Mouse (Mus musculus): ENCODE measurements around the gene Stox2. TPM values are rescaled to one million over a fixed set of nuclear protein-coding genes. Genes with fewer than 3 reads are reported as not detected.
"Not testable (repeated sequence)": the region's sequence is repeated elsewhere in the genome, so short reads cannot be mapped to it uniquely, and the experiment has no call there.

Stox2 gene
- polyA plus RNA-seq, 1 experiment from 2014 or later = 24.5 TPM

DNA sequence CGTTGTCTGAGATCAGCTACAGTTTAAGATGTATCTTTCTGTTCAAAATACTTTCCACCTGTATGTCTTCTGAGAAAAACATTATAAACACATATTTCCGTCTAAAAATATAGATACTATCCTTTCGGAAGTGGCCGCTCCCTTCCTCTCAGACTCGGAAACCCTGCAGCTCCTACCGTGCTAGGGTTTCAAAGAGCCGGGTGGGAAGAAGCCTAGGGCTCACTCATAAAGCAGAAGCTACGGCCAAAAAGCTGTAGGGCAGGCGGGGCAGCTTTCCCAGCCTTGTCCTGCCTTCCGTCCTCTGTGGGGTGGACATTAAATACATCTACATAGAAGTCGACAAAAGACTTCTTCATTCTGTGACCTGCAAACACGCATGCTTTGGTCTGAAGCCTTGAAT is 6.9 kb downstream of the Stox2 start:
- H3K9ac ChIP-seq (replicated peaks) = no peak overlapping the region
- no peak overlapping the region for H3K4me3 ChIP-seq (replicated peaks)
- H3K4me2 ChIP-seq = no peak overlapping the region
- H3K4me1 ChIP-seq (replicated peaks) = no peaks in the 10 kb centered on the region
- H3K36me3 ChIP-seq = no peaks in the 10 kb centered on the region
- no peaks in the 10 kb centered on the region for H3K27me3 ChIP-seq
- H3K9me3 ChIP-seq = no peaks in the 10 kb centered on the region
- ATAC-seq (ENCODE audit: insufficient number of reproducible peaks, insufficient read depth, low FRiP score, low TSS enrichment, low read depth) = no peak
- 70% methylated on average over 12 of the region's 12 CpGs for WGBS
- no peak overlapping the region for H3K27ac ChIP-seq

DNA sequence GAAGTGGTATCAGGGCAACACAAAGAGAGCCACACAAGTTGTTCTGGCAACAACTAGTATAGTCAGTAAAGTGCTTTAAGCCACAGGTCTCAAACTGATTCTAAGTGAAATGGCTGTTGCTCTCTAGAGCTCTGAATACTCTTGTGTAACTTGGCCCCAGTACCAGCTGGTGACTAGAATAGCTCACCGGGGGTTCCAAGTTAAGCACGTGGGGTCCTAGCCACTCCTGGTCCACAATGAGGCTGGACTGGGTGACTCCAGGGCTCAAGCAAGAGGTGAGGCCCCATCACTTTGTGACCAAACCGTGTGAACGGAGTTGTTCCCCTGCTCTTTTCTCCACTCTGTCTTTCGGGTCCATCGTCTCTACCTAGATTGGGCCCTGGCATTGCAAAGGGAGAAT is 8.2 kb downstream of the Stox2 start:
- Histone ChIP-seq H3K9ac (replicated peaks) (no peak overlapping the region), H3K4me2 (no peak overlapping the region), H3K27me3 (no peaks in the 10 kb centered on the region), H3K27ac (no peak overlapping the region), H3K4me3 (replicated peaks) (no peak overlapping the region), H3K4me1 (replicated peaks) (no peaks in the 10 kb centered on the region), H3K36me3 (no peaks in the 10 kb centered on the region), H3K9me3 (no peaks in the 10 kb centered on the region)
- 88% methylated on average over 6 of the region's 6 CpGs for WGBS
- ATAC-seq (ENCODE audit: insufficient number of reproducible peaks, insufficient read depth, low FRiP score, low TSS enrichment, low read depth) = no peak

DNA sequence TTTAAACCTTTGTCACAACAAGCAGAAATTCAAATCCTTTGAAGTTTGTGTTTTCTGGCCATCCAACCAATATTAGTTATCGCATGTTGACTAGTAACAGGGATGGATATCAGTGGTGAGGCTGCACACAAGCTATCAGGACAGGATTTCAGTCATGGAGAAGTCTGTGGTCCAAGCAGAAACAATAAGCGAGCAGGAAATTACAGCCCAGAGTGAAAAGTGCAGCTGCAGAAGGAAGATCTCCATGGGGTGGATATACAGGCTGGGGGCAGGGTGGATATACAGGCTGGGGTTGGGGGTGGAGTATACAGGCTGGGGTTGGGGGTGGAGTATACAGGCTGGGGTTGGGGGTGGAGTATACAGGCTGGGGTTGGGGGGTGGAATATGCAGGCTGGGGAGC is 10.3 kb downstream of the Stox2 start:
- ATAC-seq (ENCODE audit: insufficient number of reproducible peaks, insufficient read depth, low FRiP score, low TSS enrichment, low read depth) = no peak
- H3K4me3 ChIP-seq (replicated peaks) = no peak overlapping the region
- H3K36me3 ChIP-seq = no peaks in the 10 kb centered on the region
- no peak overlapping the region for H3K9ac ChIP-seq (replicated peaks)
- no peaks in the 10 kb centered on the region for H3K27me3 ChIP-seq
- H3K4me2 ChIP-seq = no peak overlapping the region
- no peaks in the 10 kb centered on the region for H3K9me3 ChIP-seq
- no peaks in the 10 kb centered on the region for H3K4me1 ChIP-seq (replicated peaks)
- WGBS = 71% methylated on average over 2 of the region's 2 CpGs
- H3K27ac ChIP-seq = no peak overlapping the region

DNA sequence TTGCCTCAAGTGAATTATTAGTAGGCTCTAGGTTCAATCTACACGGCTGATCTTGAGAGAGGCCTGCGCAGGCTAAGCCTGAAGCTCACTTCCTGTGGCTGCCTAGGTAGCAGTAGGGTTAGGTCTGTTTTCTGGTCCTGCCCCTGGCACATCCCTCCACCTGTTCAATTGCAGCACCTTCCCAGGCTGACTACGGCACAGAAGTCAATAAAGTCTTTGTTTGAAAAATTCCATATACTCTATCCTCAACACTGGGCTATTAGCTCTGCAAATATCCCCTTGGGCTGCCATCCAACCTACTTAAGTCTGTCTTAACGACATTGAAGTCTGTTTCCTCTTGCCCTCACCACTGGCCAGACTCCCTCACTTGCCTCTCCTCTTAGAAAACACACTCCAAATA is 10.8 kb downstream of the Stox2 start:
- ATAC-seq (ENCODE audit: insufficient number of reproducible peaks, insufficient read depth, low FRiP score, low TSS enrichment, low read depth) = 0 out of 2 replicates have a peak, but pooled peaks have one; percentile 30
- H3K4me2 ChIP-seq = no peak overlapping the region
- WGBS = 49% methylated on average over 4 of the region's 4 CpGs
- no peak overlapping the region for H3K9ac ChIP-seq (replicated peaks)
- H3K27ac ChIP-seq = no peak overlapping the region
- H3K9me3 ChIP-seq = no peaks in the 10 kb centered on the region
- no peaks in the 10 kb centered on the region for H3K36me3 ChIP-seq
- H3K4me3 ChIP-seq (replicated peaks) = no peak overlapping the region
- H3K27me3 ChIP-seq = no peaks in the 10 kb centered on the region
- no peaks in the 10 kb centered on the region for H3K4me1 ChIP-seq (replicated peaks)

DNA sequence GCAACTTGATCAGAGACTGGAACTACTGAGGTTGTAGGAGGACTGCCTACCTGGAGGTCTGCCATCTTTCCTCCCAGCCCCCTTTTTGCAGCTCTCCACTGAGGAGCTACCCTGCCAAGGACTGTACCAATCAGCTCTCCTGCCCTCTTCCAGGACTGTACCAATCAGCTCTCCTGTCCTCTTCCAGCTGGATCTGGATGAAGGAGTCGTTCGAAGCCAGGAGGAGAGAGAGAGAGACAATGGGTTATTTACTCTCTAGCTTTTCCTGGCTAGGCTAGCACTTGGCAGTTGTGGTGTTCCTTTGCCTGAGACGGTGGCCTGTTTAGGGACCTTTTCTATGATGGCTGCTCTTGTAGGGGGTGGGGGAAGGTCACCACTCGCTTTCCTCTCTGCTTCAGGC is 14.9 kb downstream of the Stox2 start:
- Histone ChIP-seq H3K9me3 (no peaks in the 10 kb centered on the region), H3K27me3 (no peaks in the 10 kb centered on the region), H3K4me2 (no peak overlapping the region), H3K4me1 (replicated peaks) (no peaks in the 10 kb centered on the region), H3K9ac (replicated peaks) (no peak overlapping the region), H3K4me3 (replicated peaks) (no peak overlapping the region), H3K27ac (no peak overlapping the region), H3K36me3 (no peaks in the 10 kb centered on the region)
- 82% methylated on average over 4 of the region's 4 CpGs for whole genome bisulfite sequencing
- ATAC-seq (ENCODE audit: insufficient number of reproducible peaks, insufficient read depth, low FRiP score, low TSS enrichment, low read depth) = no peak

DNA sequence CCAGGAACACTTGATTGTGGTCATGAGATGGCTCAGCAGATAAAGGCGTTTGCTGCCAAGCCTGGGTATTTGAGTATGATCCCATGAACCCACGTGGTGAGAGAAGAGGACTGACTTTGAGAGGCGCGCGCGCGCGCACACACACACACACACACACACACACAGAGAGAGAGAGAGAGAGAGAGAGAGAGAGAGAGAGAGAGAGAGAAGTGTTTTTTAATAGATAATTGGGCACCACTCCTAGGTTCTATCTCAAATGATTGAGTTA is 32.0 kb downstream of the Stox2 start:
- H3K27ac ChIP-seq; ATAC-seq (ENCODE audit: insufficient number of reproducible peaks, insufficient read depth, low FRiP score, low TSS enrichment, low read depth); H3K36me3 ChIP-seq; H3K9me3 ChIP-seq; H3K9ac ChIP-seq (replicated peaks): not testable (repeated sequence)
- WGBS = under 1% methylated on average over 8 of the region's 8 CpGs
- peaks cover 67% of the 10 kb centered on the region for H3K27me3 ChIP-seq
- peak overlapping the region; percentile 96 for H3K4me2 ChIP-seq
- peaks cover 31% of the 10 kb centered on the region for H3K4me1 ChIP-seq (replicated peaks)
- H3K4me3 ChIP-seq (replicated peaks) = peak overlapping the region; percentile 70

DNA sequence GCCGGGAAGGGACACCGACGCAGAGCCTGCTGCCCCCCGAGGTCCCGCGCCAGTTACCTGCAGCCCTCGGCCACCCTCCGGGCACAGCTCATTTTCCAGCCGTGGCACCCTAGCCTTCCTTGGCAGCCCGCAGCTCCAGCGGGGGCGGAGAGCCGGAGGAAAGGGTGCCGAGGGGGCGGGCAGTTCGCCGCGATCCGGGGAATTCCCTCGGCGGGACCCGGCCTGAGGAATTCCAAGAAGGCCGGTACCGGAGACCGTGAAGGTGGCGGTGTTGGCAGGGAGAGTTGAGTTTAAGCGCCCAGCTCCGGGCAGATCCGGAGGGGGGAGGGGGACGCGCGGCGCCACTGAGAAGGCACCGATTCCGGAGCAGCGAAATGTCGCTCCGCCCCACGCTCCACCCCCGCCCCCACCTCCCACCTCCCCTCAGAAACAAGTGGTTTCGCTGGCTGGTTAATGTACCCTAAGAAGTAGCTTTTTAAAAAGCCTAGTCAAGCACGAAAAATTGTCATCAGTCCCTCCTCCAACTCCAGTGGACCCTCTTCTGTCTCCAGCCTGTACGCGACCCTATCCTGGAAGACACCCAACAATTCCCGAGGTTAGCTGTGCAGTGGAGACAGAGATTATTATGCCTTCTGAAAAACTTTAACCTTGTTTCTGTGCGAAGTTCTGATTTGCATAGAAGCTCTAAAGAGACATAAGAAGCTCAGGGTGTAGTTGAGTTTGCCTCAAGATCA is 32.5 kb downstream of the Stox2 start:
- Histone ChIP-seq H3K4me1 (replicated peaks) (peaks cover 33% of the 10 kb centered on the region), H3K4me2 (peak overlapping the region; percentile 96), H3K27ac (no peak overlapping the region), H3K27me3 (peaks cover 72% of the 10 kb centered on the region), H3K9ac (replicated peaks) (peak overlapping the region; percentile 64), H3K36me3 (no peaks in the 10 kb centered on the region), H3K9me3 (no peaks in the 10 kb centered on the region), H3K4me3 (replicated peaks) (peak overlapping the region; percentile 70)
- under 1% methylated on average over 40 of the region's 46 CpGs for WGBS
- ATAC-seq (ENCODE audit: insufficient number of reproducible peaks, insufficient read depth, low FRiP score, low TSS enrichment, low read depth) = peak; percentile 21; the same call in 1 of the 2 replicates

DNA sequence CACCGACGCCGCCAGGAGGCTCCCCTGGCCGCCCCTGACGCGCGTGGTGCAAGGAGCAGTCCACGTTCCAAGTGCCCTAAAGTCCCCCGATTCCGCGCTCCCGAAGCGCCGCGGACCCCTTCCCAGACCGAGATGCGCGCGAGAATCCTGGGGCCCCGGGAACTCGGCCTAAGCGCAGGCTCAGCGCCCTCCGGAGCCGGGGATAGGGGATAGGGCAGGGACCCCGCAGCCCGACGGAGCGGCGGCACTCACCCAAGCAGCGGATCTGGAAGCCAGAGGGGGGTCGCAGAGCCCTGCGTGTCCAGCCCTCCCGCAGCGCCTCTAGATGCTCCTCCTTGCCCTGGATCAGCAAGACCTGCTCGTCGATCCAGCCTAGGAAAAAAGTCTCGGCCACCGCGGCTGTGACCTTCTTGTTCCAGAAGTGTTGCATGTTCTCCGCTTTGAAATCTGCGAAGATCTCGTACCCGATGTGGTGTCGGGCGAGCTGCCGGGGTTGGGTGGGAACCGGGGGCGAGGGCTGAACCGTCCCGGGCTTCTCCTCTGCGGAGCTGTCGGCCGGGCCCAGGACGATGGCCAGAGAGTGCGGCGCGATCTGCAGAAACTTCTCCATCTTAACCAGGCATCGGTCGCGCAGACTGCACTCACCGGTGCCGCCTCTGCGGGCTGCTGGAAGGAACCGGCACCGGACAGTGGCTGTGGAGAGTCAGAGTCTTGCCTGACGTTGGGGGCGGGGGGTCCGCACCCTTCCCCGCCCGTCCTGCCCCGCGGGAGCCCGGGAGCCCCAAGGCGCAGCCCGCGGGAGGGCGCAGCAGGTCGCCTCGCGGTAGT is 33.3 kb downstream of the Stox2 start:
- H3K9me3 ChIP-seq = no peaks in the 10 kb centered on the region
- H3K4me2 ChIP-seq = peak overlapping the region; percentile 96
- H3K27ac ChIP-seq = no peak overlapping the region
- H3K4me3 ChIP-seq (replicated peaks) = peak overlapping the region; percentile 70
- H3K4me1 ChIP-seq (replicated peaks) = peaks cover 33% of the 10 kb centered on the region
- peak; percentile 60; the same call in 1 of the 2 replicates for ATAC-seq (ENCODE audit: insufficient number of reproducible peaks, insufficient read depth, low FRiP score, low TSS enrichment, low read depth)
- peaks cover 79% of the 10 kb centered on the region for H3K27me3 ChIP-seq
- H3K36me3 ChIP-seq = no peaks in the 10 kb centered on the region
- peak overlapping the region; percentile 64 for H3K9ac ChIP-seq (replicated peaks)
- 1% methylated on average over 81 of the region's 81 CpGs for WGBS

DNA sequence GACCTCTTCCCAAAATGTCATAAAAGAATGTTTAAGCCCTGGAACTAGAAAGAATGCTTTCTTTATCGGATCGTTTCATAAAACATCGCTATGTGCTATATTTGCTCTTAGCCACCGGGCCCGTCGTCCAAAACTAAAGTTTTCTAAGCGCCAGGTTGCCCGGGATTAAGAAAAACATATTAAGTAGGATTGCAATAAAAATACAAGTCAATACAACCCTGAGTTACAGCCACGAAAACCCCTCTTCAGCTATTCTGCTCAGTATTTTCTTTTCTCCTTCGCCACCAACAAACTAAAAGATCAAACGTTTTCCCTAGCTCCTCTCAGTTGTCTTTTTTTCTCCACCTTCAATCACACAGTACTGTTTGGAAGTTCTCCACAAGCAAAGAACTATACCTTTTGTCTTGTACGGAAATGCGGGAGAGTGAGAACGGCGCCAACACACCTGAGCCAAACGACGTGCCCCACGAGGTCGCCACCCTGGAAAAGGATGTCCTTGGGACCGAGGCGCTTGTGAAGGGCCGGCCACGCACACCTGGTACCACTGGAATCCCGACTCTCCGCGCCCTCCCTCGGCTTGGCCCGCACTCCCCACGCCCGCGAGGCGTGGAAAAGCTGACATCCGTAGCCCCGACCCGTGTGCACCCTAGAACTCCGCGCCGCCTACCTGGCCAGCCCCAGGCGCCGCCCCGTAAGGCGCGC is 34.0 kb downstream of the Stox2 start:
- ATAC-seq (ENCODE audit: insufficient number of reproducible peaks, insufficient read depth, low FRiP score, low TSS enrichment, low read depth) = no peak
- Histone ChIP-seq H3K27me3 (peaks cover 85% of the 10 kb centered on the region), H3K36me3 (no peaks in the 10 kb centered on the region), H3K4me3 (replicated peaks) (peak overlapping the region; percentile 70), H3K27ac (no peak overlapping the region), H3K4me2 (peak overlapping the region; percentile 96), H3K9me3 (no peaks in the 10 kb centered on the region), H3K4me1 (replicated peaks) (peaks cover 33% of the 10 kb centered on the region), H3K9ac (replicated peaks) (peak overlapping the region; percentile 64)
- whole genome bisulfite sequencing = under 1% methylated on average over 43 of the region's 43 CpGs

DNA sequence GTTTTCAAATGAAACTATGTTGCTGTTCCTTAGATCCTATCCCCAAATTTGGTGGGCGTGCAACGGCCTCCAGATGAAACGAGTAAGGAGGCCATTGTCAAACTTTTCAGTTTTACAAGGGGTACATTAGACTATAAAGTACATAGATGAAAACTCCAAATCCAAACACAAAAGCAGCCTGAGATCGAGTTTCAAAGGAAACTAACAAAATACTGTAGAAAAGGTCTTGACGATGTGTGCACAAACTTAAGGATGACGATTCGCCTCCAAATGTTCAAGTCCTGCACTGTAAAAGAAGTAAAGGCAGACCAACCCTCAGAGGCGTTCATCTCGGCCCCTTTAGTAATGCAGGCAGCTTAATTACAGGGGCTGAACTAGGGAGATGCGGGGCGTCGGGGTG is 34.8 kb downstream of the Stox2 start:
- Histone ChIP-seq H3K9me3 (no peaks in the 10 kb centered on the region), H3K27ac (no peak overlapping the region), H3K36me3 (no peaks in the 10 kb centered on the region), H3K27me3 (peaks cover 85% of the 10 kb centered on the region), H3K4me2 (peak overlapping the region; percentile 96), H3K4me1 (replicated peaks) (peaks cover 33% of the 10 kb centered on the region), H3K4me3 (replicated peaks) (peak overlapping the region; percentile 70), H3K9ac (replicated peaks) (no peak overlapping the region)
- no peak for ATAC-seq (ENCODE audit: insufficient number of reproducible peaks, insufficient read depth, low FRiP score, low TSS enrichment, low read depth)
- 4% methylated on average over 12 of the region's 12 CpGs for WGBS

DNA sequence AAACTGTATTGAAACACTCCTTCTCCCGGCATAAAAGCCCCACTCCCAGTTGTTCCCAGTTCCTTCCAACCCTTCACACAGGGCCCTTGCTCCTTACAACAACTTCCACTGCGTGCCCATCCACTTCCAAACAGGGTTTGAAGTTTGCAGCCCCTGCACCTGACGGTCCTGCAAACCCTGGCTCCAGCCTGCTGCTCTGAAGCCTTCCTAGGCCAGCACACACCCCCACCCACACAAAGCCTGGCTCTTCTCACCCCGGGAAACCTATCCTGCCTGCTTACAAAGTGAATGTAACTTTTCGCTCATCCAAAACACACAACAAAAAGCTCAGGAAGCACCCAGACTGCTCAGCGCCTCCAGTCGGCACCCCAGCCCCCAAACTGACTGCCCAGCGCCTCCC is 37.1 kb downstream of the Stox2 start:
- Histone ChIP-seq H3K27me3 (peaks cover 64% of the 10 kb centered on the region), H3K4me3 (replicated peaks) (peak overlapping the region; percentile 11; the same call in 1 of the 2 replicates), H3K36me3 (no peaks in the 10 kb centered on the region), H3K9me3 (no peaks in the 10 kb centered on the region), H3K4me1 (replicated peaks) (peaks cover 32% of the 10 kb centered on the region), H3K9ac (replicated peaks) (0 out of 2 replicates have a peak overlapping the region, but pooled peaks have one; percentile 27), H3K4me2 (peak overlapping the region; percentile 33; the same call in 1 of the 2 replicates), H3K27ac (no peak overlapping the region)
- WGBS = 6% methylated on average over 8 of the region's 8 CpGs
- no peak for ATAC-seq (ENCODE audit: insufficient number of reproducible peaks, insufficient read depth, low FRiP score, low TSS enrichment, low read depth)

Measured in limb, embryonic 12.5 days (tissue).